Mouse (Mus musculus): Measurements from ENCODE around the gene 1700030J22Rik. TPM values are rescaled to one million over a fixed set of nuclear protein-coding genes. Genes with fewer than 3 reads are reported as not detected.

Gene 1700030J22Rik
- total and polyA plus RNA-seq, 3 experiments = 0.21 to 0.46 (median 0.35) TPM

DNA sequence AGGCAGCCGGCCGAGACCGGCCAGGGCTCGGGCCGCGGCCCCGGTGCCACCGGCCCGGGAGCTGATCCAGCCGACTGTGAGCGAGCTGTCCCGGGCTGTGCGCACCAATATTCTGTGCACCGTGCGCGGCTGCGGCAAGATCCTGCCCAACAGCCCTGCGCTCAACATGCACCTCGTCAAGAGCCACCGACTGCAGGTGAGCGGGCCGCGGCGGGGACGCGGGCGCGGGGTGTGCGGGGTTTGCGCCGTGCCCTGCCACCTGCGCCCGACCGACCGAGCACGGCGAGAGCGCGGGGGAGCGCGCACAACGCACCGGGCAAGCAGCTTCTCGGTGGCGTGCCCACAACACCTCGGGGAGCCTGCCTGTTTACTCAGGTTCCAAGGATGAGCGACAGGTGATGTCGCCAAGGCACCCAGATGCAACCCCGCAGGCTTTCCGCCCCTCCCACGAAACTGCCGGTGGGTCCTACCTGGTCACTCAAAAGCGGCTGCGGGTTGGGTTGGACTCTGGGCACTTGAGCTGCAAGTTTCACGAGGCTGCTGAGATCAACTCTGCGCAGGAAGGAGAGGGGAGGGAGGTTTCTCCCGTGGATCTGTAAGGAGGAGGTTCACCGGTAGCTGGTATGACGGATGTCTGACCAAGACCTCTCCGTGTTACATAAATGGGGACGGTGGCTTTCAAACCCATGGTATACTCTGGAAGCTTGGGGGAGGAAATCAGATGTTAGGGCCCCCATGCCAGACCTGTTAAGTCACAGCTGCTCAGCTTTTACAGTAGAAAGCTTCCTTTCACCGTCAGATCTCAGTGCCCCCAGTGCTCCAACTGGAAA, 35.0 kb downstream of the 1700030J22Rik start:
- TF ChIP-seq CHD1 (IDR thresholded peaks at IDR 0.05; ENCODE audit: low read depth, low read length) (no peak), HCFC1 (IDR thresholded peaks at IDR 0.05; ENCODE audit: low read depth, low read length) (no peak), POLR2A (IDR thresholded peaks at IDR 0.05; ENCODE audit: low read depth, low read length) (no peak), CHD2 (IDR thresholded peaks at IDR 0.05; ENCODE audit: low read length) (peak; percentile 35; the same call in 1 of the 2 replicates), MXI1 (IDR thresholded peaks at IDR 0.05; ENCODE audit: low read depth, low read length) (no peak; the same call in 1 of the 2 replicates), MAFK (IDR thresholded peaks at IDR 0.05; ENCODE audit: insufficient replicate concordance, low read length) (0 out of 2 replicates have a peak, but pooled peaks have one; percentile 27), KAT2A (IDR thresholded peaks at IDR 0.05; ENCODE audit: insufficient replicate concordance, low read length) (no peak), BHLHE40 (IDR thresholded peaks at IDR 0.05; ENCODE audit: low read depth, low read length) (peak; percentile 30; the same call in 1 of the 2 replicates), SIN3A (IDR thresholded peaks at IDR 0.05; ENCODE audit: low read length) (peak; percentile 75; the same call in 1 of the 2 replicates), TBP (conservative IDR thresholded peaks at IDR 0.05; ENCODE audit: low read depth, low read length) (no peak), MAX (IDR thresholded peaks at IDR 0.05; ENCODE audit: low read length) (no peak), MEF2A (IDR thresholded peaks at IDR 0.05; ENCODE audit: borderline replicate concordance, low read depth, low read length) (no peak), ZNF384 (IDR thresholded peaks at IDR 0.05; ENCODE audit: low read depth, low read length) (no peak), USF1 (IDR thresholded peaks at IDR 0.05; ENCODE audit: low read depth, low read length) (no peak), UBTF (IDR thresholded peaks at IDR 0.05; ENCODE audit: low read depth, low read length) (0 out of 2 replicates have a peak, but pooled peaks have one; percentile 29), JUN (IDR thresholded peaks at IDR 0.05; ENCODE audit: insufficient read depth, low read depth, low read length) (no peak; the same call in 1 of the 2 replicates), JUND (conservative IDR thresholded peaks at IDR 0.05; ENCODE audit: low read depth, low read length) (no peak), POLR2AphosphoS2 (IDR thresholded peaks at IDR 0.05; ENCODE audit: low read depth, low read length) (no peak), E2F4 (IDR thresholded peaks at IDR 0.05; ENCODE audit: insufficient replicate concordance, low read depth, low read length) (no peak), MYC (IDR thresholded peaks at IDR 0.05; ENCODE audit: low read depth, low read length) (no peak), GABPA (IDR thresholded peaks at IDR 0.05; ENCODE audit: insufficient replicate concordance, low read depth, low read length) (no peak), ZC3H11A (IDR thresholded peaks at IDR 0.05; ENCODE audit: low read depth, low read length) (no peak), NELFE (IDR thresholded peaks at IDR 0.05; ENCODE audit: low read depth, low read length) (no peak), CTCF (conservative IDR thresholded peaks at IDR 0.05 in 1 of 2, IDR thresholded peaks at IDR 0.05 in 1 of 2; ENCODE audit: low read depth in 2 of 2, low read length in 2 of 2) (no peak), ZMIZ1 (IDR thresholded peaks at IDR 0.05; ENCODE audit: low read depth, low read length) (no peak), TCF12 (IDR thresholded peaks at IDR 0.05; ENCODE audit: low read depth, low read length) (no peak; the same call in 1 of the 2 replicates), EP300 (IDR thresholded peaks at IDR 0.05; ENCODE audit: low read length) (no peak; the same call in 1 of the 2 replicates), RCOR1 (conservative IDR thresholded peaks at IDR 0.05; ENCODE audit: low read depth, low read length) (no peak), RAD21 (IDR thresholded peaks at IDR 0.05; ENCODE audit: low read depth, low read length) (no peak), ELF1 (IDR thresholded peaks at IDR 0.05; ENCODE audit: low read depth, low read length) (no peak), ETS1 (conservative IDR thresholded peaks at IDR 0.05; ENCODE audit: low read depth, low read length) (no peak), ZKSCAN1 (IDR thresholded peaks at IDR 0.05; ENCODE audit: borderline replicate concordance, low read depth, low read length) (no peak), PAX5 (IDR thresholded peaks at IDR 0.05; ENCODE audit: low read length) (no peak), IRF4 (IDR thresholded peaks at IDR 0.05; ENCODE audit: low read depth, low read length) (no peak), USF2 (conservative IDR thresholded peaks at IDR 0.05; ENCODE audit: low read depth, low read length) (no peak), SMC3 (IDR thresholded peaks at IDR 0.05; ENCODE audit: low read depth, low read length) (no peak), NRF1 (IDR thresholded peaks at IDR 0.05; ENCODE audit: low read depth, low read length) (no peak), MAZ (IDR thresholded peaks at IDR 0.05; ENCODE audit: low read depth, low read length) (0 out of 2 replicates have a peak, but pooled peaks have one; percentile 42)
- H3K36me3 ChIP-seq (replicated peaks in 1 of 2; ENCODE audit: control insufficient read depth in 1 of 2, insufficient read depth in 1 of 2, low read length in 1 of 2) = peaks cover 10 to 37% of the 10 kb centered on the region in 2 experiments
- H3K9ac ChIP-seq (ENCODE audit: insufficient read depth, low read depth) = peak overlapping the region; percentile 79
- peak; percentile 58 for DNase-seq (ENCODE audit: extremely low read depth)
- peak overlapping the region; percentile 98 for H3K4me2 ChIP-seq (ENCODE audit: insufficient read depth, low read depth, poor library complexity, severe bottlenecking)
- peak overlapping the region; percentile 92 for H3K27ac ChIP-seq (ENCODE audit: insufficient read depth, low read depth)
- H3K4me1 ChIP-seq (ENCODE audit: control insufficient read depth in 1 of 2, insufficient read depth in 2 of 2) = peaks cover 11 to 36% of the 10 kb centered on the region in 2 experiments
- peaks cover 40% of the 10 kb centered on the region for H3K79me2 ChIP-seq (replicated peaks; ENCODE audit: control insufficient read depth, extremely low read depth, insufficient read depth, poor library complexity, severe bottlenecking)
- in situ Hi-C loops (cut with MboI; ENCODE audit: low pct_ligation_motif_present, low pct_unique_long_range_greater_than_20kb, low sequenced_read_pairs) (no loop called here), dilution Hi-C loops (cut with MboI; ENCODE audit: extremely low pct_ligation_motif_present, extremely low pct_unique_long_range_greater_than_20kb, low sequenced_read_pairs) (no loop called here)
- peak overlapping the region; percentile 69 to 98 (median 98) for H3K4me3 ChIP-seq (replicated peaks in 1 of 3; ENCODE audit: low read depth in 2 of 3, low read length in 2 of 3, poor library complexity in 1 of 3)
- H3K9me3 ChIP-seq (replicated peaks; ENCODE audit: low read length) = no peaks in the 10 kb centered on the region
- H3K27me3 ChIP-seq (replicated peaks) = no peaks in the 10 kb centered on the region
